Mouse (Mus musculus) liver, embryonic 14 days (tissue): ENCODE data around the gene Tcaf1. TPM values are rescaled to one million over a fixed set of nuclear protein-coding genes. Genes with fewer than 3 reads are reported as not detected.

Experiments used
- polyA plus RNA-seq: library from polyadenylated mRNA; depleted of rRNA; stranded (reverse); fragments of >200 nt; gene quantifications from 2 replicates; pipeline ENCODE4 v1.2.3, GENCODE M21; 2012; rRNA removed

Gene Tcaf1
- polyA plus RNA-seq = 2.2 TPM in 2 replicates

DNA sequence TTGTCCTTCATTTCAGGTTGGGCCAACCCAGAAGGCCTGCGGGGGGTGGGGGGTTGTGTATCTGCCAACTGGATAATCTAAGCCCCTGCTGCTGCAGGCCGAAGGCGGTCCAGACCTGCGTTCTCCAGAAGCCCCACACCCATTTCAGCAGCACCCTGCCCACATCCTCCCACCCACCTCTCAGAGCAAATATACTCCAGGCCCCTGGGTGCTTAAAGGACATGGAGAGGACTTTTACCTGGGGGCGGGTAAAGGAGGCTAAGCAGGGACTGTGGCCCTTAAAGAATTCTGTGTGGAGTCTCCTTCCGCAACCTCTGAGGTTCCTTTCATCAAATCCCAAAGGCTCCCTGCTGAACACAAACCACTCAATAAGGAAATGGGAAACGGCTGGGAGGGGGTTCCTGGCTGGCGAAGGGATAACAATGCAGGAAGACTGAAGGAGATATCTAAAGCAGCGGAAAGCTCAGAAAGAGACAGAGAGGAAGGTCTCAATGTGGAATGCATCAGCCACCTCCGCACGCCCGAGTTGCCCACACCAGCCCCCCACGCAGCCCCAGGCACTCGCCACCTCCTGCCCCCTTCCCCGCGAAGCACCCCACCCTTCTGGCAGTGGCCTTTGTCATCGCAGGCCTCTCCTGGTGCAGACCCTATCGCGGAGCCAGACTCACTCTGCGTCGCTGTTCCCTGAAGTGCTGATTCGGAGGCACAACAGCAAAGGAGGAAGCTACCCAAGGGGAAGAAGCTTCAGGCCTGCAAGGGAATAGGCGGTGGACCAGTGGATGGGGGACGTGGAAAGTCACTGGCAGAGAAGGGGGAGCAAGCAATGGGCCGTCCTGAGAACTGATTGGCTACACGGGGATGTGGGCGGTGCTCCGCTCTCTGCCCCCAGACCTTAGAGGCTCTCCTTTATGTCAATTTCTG is at the start of gene Tcaf1:
Tcaf1 (minus strand) TSS at position 798 of the 921 bp plus-strand sequence.

GRCm38 (mm10) chr6:42756104-42756503 is 46.2 kb upstream of the Tcaf1 start, which contains the start of gene Olfr38:
Olfr38 (plus strand) TSS chr6:42756404.

DNA sequence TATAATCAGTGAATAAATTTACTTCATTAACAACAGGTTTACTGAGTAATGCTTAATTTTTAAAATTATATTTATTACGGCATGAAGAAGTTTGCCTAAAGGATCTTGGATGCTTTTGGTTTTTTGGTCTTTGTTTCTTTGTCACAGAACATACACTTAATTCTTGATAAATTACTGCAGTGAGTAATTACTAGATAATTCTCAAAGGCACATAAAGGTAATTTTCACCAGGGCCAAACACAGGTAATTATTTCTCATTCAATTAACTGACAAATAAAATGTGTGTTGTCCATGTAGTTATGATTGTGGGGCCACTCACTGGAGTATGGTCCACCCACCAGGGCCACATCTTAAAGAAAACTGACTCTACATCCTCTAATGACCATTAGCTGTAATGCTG is 29.2 kb upstream of the Tcaf1 start, which contains the start of gene Olfr453:
Olfr453 (plus strand) TSS at position 301 of the 400 bp plus-strand sequence.

GRCm38 (mm10) chr6:42644912-42645549 is 64.9 kb downstream of the Tcaf1 start, which contains the start of gene Tcaf2:
Tcaf2 (minus strand) TSS chr6:42645254.

Other genes with a start within 250 kb of the Tcaf1 start
- not detected in 2 replicates for gene Olfr458, start 244.9 kb downstream of the Tcaf1 start, polyA plus RNA-seq
- not detected in 2 replicates for gene Olfr457, start 233.8 kb downstream of the Tcaf1 start, polyA plus RNA-seq
- not detected in 2 replicates for gene Olfr456, start 222.9 kb downstream of the Tcaf1 start, polyA plus RNA-seq
- gene Olfr455, start 162.5 kb downstream of the Tcaf1 start, polyA plus RNA-seq = not detected in 2 replicates
- gene Tcaf3, start 112.4 kb downstream of the Tcaf1 start, polyA plus RNA-seq = not detected in 2 replicates
- 0.08 and 0.13 TPM in 2 replicates for gene Tcaf2, start 64.8 kb downstream of the Tcaf1 start, polyA plus RNA-seq
- not detected in 2 replicates for gene Olfr453, start 29.3 kb upstream of the Tcaf1 start, polyA plus RNA-seq
- gene Olfr38, start 46.3 kb upstream of the Tcaf1 start, polyA plus RNA-seq = not detected in 2 replicates
- gene Olfr452, start 75.0 kb upstream of the Tcaf1 start, polyA plus RNA-seq = not detected in 2 replicates
- gene Olfr450, start 101.9 kb upstream of the Tcaf1 start, polyA plus RNA-seq = not detected in 2 replicates
- not detected in 2 replicates for gene Olfr449, start 124.3 kb upstream of the Tcaf1 start, polyA plus RNA-seq
- gene Olfr448, start 180.4 kb upstream of the Tcaf1 start, polyA plus RNA-seq = not detected in 2 replicates
- not detected in 2 replicates for gene Olfr447, start 198.8 kb upstream of the Tcaf1 start, polyA plus RNA-seq
- gene Olfr446, start 211.3 kb upstream of the Tcaf1 start, polyA plus RNA-seq = not detected in 2 replicates
- not detected in 2 replicates for gene Olfr444, start 239.0 kb upstream of the Tcaf1 start, polyA plus RNA-seq